Mouse (Mus musculus) kidney, postnatal 14 days (tissue): ENCODE data around the gene Elovl3.
"Not testable (repeated sequence)": the region's sequence is repeated elsewhere in the genome, so short reads cannot be mapped to it uniquely, and the experiment has no call there.

Source experiments
- DNase-seq: peaks from one replicate; pipeline ENCODE4 v3.0.0; 2022; ENCODE audit warnings: mixed read lengths

The Elovl3 gene

DNA sequence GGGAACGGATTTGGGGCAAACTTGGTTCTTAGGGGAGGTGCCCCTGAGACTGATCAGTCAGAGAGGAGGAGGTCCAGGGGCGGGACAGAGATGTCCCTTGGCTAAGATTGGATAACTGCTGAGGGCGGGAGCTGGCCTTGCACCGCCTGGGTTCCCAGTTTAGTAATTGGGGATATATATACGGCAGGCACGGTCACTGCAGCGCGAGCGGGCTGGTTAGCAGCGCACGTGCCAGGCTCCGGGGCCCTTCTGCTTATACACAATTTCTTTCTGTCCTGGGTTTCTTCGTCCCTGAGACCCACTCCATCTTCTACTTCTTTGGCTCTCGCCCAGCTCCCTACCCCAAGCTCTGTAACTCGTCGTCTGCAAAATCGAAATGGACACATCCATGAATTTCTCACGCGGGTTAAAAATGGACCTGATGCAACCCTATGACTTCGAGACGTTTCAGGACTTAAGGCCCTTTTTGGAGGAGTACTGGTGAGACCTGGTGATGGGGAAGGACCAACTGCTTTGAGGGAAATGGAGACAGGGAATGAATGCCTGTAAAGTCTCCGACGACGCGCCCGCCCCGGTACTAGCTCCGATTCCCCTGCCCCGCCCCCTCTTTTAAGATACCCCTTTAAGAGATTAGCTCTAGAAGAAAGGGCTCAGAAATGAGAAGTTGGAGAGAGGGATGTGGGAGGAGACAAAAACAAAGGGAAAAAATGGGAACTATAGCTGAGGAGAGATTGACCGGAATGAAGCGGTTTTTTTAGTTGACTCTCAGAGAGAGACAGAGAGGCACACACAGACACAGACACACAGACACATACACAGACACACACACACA lies at the start of gene Elovl3:
TSS of gene Elovl3 (plus strand) at position 204 of the 832 bp plus-strand sequence.
- DNase-seq = peak; percentile 43

DNA sequence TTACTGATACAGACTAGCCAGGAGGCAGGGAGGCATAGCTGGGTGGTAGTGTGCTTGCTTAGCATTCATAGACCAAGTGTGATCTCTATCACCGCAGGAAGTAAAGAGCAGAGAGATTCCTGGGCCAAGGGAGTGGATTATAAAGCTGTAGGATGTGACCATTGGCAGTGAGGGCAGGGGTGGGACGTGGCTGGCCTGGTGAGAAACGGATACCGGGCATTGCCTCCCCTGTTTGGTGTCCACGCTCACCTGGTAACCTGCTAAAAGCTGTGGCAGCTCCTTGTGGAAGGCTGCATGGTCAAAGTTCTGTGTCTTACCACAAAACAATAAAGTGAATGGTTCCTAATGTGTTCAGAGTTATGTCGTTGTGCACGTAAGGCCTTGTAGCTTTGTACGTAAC lies 46.5 kb upstream of the Elovl3 start:
- no peak for DNase-seq

DNA sequence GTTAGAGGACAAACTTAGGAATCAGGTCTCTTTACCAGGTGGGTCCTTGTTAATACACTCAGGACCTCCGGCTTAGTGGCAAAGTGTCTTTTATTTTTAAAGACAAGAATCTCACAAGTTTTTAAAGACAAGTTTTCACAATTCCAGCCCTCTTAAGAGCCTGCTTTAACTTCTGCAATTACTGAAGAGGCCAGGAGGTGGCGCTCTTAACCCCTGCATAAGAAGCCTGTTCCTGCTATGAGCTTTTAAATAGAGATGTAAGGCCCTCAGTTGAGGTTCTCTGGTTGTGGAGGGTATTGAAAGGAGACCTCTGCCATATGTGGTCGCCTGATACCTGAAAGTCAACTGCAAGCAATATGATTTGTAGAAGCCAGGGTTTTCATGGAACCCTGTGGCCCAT lies 45.4 kb upstream of the Elovl3 start:
- DNase-seq = peak; percentile 50

DNA sequence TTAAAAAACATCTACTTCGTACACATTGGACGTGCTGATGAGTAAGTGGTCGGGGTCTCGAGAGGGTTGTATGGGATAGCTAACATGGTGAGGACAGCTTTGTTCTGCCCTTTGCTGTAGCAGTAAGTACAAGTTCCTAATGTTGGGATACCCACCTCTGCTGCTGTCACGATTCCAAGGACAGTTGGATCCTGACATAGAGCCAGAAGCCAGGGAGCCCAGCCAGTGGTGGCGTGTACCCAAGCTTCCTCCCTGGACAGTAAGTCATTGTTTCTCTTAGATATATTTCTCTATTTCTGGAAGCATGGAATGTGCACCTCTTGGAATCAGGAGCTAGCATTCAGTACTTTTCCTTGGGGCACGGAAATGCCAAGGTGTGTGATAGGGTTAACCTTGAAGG lies 43.8 kb upstream of the Elovl3 start:
- DNase-seq = peak; percentile 19

DNA sequence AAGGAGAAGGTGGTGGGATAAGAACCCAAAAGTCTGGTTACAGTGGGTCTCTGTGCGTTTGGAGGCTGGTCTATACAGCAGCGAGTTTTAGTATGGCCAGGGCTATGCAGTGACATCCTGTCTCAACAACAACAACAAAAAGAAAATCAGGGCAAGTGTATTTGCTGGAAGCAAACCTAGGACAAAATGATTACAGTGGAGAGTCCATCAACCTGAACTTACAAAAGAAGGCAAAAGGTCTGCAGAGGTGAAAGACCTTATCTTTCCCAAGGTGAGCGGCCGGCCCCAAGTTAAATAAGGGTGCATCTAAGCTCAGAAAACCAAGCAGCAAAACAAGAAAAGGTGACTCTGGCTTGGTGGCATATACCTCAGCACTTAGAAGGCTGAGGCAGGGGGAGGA lies 40.1 kb upstream of the Elovl3 start:
- DNase-seq = no peak

DNA sequence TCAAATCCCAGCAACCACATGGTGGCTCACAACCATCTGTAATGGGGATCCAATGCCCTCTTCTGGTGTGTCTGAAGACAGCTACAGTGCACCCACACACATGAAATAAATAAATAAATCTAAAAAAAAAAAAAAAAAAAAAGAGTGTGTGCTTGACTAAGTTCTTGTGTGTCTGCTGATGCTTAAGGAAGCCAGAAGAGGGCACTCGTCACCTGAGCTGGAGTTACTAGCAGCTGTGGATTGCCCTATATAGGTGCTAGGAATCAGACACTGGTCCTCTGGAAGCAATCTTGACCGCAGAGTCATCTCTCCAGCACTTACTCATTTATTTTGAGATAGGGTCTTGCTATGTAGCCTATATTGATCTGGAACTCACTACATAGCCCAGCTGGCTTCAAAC lies 37.6 kb upstream of the Elovl3 start:
- DNase-seq = no peak

DNA sequence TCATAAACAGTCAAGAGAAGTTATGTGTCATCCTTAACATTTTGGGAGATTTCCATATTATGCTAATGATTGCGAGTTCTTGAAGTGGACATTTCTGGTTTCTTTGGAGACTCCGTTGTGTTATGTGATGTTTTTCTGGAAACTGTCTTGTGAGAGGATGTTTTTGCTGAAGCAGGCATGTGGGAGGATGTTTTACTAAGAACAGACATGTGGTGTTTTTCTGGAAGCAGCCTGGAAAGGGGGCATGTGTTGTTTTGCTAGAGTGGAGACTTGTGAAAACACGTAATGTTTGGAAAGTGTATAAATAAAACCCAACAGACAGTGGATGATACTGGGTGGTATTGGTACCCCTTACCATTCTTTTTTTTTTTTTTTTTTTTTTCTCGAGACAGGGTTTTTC lies 36.4 kb upstream of the Elovl3 start:
- no peak for DNase-seq

DNA sequence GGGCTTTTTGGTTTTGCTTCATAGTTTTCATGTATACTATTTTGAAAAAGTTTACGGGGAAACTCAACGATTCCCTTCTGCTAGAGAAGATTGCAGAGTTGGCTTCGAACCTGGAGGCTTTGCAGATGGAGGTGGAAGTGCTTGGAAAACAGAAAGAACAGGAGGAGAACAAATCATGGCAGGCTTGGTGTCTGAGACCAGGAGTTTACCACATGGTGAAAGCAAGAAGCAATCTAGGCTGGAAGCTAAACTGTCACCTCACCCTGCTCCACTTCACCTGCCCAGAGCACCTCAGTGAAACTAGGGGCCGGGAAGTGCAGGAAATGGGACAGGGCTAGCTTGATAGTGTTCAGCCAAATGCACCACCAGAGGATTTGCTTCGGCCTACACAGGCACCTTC lies 35.3 kb upstream of the Elovl3 start:
- DNase-seq = no peak

DNA sequence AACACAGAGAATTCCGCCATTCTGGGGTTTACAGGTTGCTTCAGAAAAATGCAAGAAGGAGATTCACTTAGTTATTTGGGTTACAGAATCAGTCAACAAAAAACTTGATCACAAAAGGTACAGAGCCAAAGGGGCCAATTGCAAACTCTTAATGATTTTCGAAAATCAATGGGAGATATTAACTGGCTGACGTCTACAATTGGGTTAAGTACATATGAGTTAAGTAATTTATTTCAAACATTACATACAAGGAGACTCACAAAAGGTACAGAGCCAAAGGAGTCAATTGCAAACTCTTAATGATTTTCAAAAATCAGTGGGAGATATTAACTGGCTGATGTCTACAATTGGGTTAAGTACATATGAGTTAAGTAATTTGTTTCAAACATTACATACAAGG lies 32.1 kb upstream of the Elovl3 start:
- DNase-seq = no peak

DNA sequence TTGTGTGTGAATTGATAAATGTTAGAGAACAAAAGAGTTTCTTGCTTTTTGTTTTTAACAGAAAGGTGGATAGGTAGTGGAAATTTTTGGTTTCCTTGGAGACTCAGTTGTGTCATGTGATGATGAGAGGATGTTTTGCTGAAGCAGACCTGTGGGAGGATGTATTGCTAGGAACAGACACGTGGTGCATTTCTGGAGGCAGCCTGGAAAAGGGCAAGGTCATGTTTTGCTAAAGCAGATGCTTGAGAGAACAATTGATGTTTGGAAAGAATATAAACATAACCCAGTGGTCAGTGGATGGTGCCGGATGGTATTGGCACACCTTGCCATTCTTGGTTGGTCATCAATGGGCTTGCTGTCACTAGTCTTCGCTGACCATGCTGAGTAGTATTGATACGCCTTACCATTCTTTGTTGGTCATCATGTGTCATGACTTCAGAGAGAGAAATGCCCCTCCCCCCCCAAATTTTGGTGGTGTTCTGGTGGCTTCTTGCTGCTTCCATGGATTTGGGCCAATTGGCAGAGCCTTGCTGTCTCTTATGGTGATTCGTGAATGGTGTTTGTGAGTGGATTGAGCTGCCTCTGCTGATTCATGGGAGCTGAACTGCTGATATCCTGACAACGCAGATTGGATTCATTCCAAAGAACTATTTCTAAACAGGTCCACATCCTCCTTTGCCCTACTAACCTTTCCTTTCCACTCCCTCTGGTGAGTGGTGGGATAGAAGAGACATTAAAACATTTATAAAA lies 28.1 kb upstream of the Elovl3 start:
- DNase-seq = no peak

DNA sequence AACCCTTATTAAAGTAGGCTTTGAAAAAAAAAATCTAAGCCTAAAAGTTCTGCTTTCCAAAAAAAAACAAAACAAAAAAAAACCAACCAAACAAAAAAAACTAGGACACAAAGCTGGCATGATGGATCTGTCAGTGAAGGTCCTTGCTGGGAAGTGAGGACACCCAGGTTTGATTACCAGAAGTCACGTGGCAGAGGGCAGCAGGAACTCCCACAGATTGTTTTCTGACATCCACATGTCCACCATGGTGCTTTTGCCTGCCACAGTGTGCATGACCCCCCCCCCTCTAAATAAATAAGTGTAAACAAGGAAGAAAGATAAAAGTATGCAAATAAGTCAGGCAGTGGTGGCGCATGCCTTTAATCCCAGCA lies 27.5 kb upstream of the Elovl3 start:
- no peak for DNase-seq

DNA sequence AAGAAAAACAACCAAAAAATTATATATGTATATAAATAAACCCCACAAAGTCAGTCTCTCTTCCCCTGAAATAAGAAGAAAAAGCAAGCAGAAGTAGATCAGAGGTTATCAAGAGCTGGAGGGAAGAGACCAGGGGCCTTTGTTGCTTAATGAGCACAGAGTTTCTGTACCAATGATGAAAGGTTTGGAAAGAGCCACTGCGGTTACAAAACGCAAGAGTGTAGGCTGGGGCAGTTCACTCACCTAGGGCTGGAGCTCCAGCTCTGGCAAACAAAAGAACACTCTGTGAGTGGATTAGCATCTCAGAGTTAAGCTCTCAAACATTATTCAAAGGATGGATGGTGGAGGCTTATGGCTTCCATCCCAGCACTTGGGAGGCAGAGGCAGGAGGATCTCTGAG lies 21.5 kb upstream of the Elovl3 start:
- no peak for DNase-seq

DNA sequence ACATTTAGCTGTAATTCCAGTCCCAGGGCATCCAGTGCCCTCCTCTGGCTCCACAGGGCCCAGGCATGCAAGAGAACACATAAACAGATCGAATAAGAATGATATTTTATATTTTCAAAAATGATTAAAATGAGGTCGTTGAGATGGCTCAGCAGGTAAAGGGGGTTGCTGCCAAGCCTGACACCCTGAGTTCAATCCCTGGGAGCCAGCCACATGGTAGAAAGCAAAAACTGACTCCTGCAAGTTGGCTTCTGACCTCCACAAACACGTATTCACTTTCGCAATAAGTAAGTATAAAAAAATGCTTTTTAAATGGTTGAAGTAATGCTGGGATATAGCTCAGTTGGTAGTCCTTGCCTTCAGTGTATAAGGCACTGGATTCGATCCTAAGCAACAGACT lies 20.9 kb upstream of the Elovl3 start:
- no peak for DNase-seq

DNA sequence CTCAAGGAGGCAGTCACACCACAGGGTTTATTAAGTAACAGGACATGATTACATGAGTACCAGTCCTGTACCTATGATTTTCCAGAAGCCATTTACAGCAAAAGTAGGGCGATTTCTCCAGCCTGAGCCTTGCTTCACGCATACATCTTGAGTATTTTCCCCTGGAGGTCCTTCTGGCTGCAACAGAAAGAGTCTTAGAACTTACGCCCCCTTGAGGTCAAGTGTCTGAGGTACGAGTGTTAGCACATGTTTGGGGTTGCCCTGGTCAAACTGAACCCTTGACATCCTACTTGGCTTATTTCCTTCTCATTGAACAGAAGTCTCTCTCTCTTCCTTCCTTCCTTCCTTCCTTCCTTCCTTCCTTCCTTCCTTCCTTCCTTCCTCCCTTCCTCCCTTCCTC lies 17.1 kb upstream of the Elovl3 start:
- DNase-seq = no peak

DNA sequence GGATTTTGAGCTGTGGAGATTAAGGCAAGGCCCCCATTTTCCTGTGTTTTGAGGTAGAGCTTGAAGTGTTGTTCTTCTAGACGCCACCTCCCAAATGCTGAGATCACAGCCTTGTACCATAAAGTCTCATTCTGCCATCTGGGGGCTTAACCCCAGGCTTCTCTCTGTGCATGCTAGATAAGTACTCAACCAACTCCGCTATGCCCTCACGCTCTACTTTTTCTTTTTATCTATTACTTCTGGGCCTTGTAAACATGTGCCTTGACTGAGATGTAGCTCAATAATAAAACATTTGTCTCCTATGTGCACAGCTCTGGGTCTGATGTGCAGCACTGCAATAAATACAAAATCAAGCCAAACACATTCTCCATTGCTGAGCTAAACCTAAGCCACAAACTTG lies 12.2 kb upstream of the Elovl3 start:
- no peak for DNase-seq

DNA sequence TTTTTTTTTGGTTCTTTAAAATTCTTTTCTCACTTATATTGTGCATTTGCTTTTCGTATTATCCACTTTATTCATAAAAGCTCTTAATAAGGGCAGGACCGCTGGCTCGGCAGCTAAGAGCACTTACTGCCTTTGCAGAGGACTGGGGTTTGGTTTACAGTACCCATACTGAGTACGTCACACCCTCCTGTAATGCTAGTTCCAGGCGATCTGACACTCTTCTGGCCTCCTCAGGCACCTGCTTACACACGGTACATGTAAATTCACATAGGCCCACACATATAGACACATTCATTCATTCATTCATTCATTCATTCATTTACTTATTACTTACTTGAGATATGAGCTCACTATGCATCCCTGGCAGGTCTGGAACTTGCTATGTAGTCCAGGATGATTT lies 10.8 kb upstream of the Elovl3 start:
- DNase-seq = no peak

DNA sequence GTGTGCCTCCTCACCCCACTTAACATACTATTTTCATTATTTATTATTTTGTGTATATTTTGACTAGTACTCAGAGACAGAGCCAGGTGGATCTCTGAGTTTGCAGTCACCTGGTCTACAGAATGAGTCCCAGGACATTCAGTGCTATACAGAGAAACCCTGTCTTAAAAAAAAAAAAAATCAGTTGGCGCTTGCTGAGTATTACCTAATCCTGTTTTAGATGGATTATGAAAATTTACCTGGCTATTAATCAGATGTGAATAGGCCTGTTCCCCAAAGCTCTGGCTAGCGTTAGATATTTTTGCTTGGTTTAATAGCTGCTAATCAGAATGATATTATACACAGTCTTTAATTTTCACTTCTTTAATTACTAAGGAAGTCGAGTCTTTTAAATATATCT lies 7.8 kb upstream of the Elovl3 start:
- no peak for DNase-seq

DNA sequence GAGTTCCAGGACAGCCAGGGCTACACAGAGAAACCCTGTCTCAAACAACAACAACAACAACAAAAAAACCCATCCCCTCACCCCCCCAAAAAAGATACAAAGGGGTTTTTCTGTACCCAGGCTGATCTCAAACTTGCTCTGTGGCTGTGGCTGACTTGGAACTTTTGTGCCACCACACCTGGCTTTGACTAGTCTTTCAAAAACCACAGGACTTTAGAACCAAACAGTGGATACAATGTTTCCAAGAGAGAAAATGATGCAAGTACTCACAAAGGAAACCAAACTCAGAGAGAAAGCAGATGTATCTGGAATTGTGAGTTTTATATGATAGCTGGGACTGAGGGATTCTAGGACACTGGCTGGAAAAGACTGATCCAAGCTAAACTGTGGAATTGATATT lies 7.0 kb upstream of the Elovl3 start:
- no peak for DNase-seq

DNA sequence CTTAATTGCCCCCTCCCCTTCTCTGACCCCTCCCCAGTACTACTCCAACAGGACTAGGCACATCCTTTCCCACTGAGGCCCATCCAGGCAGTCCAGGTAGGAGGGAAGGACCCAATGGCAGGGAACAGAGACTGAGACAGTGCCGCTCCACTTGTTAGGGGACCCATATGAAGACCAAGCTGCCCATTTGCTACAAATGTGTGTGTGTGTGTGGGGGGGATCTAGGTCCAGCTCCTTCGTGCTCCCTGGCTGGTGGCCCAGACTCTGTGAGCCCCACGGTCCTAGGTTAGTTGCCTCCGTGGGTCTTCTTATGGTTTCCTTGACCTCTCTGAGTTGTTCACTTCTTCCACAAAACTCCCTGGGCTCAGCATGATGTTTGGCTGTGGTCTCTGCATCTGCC lies 5.4 kb upstream of the Elovl3 start:
- no peak for DNase-seq

DNA sequence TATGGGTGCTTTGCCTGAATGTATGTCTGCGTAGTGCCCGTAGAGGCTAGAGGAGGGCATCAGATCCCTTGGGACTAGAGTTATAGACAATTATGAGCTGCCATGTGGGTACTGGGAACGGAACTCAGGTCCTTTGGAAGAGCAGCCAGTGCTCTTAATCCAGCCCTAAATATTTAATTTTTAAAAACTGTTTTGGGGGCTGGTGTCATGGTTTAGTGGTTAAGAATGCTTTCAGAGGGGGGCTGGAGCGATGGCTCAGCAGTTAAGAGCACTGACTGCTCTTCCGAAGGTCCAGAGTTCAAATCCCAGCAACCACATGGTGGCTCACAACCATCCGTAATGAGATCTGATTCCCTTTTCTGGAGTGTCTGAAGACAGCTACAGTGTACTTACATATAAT lies 2.0 kb upstream of the Elovl3 start:
- DNase-seq = not testable (repeated sequence)

DNA sequence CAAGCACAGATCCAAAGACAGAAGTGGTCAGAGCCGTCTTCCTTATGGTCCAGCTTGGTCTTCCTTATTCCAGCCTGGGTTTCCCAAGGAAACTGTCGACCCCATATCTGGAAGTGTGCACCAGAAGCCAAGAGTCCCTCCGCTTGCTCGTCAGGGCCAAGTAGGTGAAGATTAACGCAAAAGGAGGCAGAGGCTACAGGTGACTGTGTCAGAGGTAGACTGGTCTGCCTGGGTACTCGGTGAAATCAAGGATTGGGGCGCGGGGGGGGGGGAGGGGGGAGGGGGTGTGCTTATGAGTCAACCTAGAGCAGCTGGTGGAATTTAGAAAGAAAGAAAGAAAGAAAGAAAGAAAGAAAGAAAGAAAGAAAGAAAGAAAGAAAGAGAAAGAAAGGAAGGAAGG lies 414 bp upstream of the Elovl3 start:
- DNase-seq = no peak

DNA sequence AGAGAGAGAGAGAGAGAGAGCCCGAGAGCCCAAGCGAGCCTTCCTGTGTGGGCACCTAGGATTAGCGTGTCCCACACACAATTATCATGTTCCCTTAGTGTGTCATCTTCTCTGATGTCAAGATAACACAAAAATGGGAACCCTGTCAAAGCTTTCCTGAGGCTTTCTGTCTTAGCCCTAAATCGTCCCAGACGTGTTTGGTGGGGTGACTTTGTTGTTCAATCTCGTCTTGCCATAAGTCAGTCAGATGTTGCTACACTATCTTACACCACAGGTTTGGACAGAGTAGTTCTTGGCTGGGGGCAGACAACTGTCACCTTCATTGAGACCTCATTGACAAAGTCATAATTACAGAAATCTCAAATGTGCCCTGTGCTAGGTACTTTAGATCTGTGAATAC lies 880 bp downstream of the Elovl3 start:
- DNase-seq = no peak

DNA sequence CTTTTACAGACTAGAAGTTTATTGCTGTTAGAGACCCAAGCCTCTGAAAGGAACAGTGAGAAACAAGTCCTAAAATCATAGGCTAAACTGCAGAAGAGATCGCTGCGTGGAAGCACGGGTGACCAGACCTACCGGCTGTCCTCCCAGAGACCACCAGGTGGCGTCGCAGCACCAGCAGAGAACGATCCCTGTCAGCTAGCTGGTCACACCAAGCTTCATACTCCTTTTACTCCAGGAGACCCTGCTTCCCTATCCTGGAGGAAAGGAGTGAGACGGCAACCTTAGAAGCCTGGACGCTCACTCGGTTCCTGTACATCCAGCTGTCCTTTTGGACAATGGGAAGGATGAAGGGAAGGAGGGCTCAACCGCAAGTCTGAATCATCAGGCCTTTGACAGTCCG lies 3.6 kb downstream of the Elovl3 start:
- peak; percentile 93 for DNase-seq

DNA sequence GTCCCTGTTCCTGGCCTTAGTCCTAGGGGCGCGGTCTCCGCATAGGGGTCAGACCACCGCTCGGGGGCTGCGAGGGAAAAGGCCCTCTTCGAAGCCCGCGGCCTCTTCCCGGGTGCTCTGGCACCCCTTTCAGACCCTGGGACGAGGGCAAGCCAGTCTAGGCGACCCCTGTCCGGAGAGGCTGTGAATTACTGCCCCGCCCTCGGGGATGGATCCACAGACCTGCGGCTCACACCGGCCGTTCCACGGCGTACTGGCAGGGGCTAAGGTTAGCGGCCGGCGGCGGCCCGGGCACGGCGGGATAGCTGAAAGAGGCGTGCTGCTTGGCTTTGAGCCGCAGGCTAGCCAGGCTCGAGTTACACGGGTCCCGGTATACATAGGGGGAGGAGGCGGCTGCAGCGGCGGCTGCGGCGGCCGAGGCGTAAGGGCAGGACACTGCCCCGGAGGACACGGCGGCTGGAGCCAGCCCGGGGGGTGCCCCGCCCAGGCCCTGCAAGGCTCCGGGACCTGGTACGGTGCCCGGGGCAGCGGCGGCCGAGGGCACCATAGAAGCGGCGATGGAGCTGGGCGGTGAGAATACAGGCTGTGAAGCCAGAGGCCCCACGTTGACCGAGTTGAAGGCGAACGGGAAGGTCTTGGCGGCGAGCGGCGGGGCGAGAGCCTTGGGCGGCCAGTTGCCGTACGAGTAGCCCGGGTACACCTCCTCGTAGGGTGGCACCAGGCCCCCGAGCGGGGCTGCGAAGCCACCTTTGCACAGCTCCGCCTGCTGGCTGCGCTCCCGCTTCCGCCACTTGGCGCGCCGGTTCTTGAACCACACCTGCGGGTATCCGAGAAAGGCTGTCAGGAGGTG lies 4.3 kb downstream of the Elovl3 start:
- DNase-seq = peak; percentile 75
